Mouse (Mus musculus) cortical plate, adult 2 months (tissue): Measurements from ENCODE around the gene Mapk14. TPM values are rescaled to one million over a fixed set of nuclear protein-coding genes. Genes with fewer than 3 reads are reported as not detected.
"Not testable (repeated sequence)": the region's sequence is repeated elsewhere in the genome, so short reads cannot be mapped to it uniquely, and the experiment has no call there.

ENCODE experiments used
- H3K27ac ChIP-seq: fragments of 200-500 bp; 2 replicates; pipeline ENCODE4 v1.5.1; 2012; ENCODE audit warnings: low read length, control low read depth, inconsistent platforms; ENCODE audit not compliant: insufficient read depth
- H3K4me1 ChIP-seq: fragments of 200-500 bp; 2 replicates; pipeline ENCODE4 v1.6.1; 2011; ENCODE audit warnings: low read length; ENCODE audit not compliant: control insufficient read depth, insufficient read depth
- H3K4me3 ChIP-seq: fragments of 200-500 bp; 2 replicates; pipeline ENCODE4 v1.5.1; 2011; ENCODE audit warnings: mild to moderate bottlenecking, low read length, control low read depth; ENCODE audit not compliant: insufficient read depth
- CTCF ChIP-seq: fragments of 200-500 bp; IDR thresholded peaks from 2 replicates; pipeline ENCODE4 v1.5.1; 2011; ENCODE audit warnings: mild to moderate bottlenecking, control low read depth, low read length; ENCODE audit not compliant: insufficient read depth; ENCODE audit errors: extremely low read depth
- POLR2A ChIP-seq: fragments of 200-500 bp; IDR thresholded peaks from 2 replicates; pipeline ENCODE4 v1.6.1; 2011; ENCODE audit warnings: mild to moderate bottlenecking, low read length, control low read depth; ENCODE audit not compliant: insufficient read depth; ENCODE audit errors: extremely low read depth
- polyA plus RNA-seq: library from polyadenylated mRNA; depleted of rRNA; stranded (reverse); fragments of >200 nt; gene quantifications from 2 replicates; pipeline ENCODE4 v1.2.3, GENCODE M21; 2012

Mapk14 gene
- polyA plus RNA-seq, 1 experiment: 125 TPM

GRCm38 (mm10) chr17:28708989-28709388 is 17.9 kb downstream of the Mapk14 start:
- H3K27ac ChIP-seq: no peak overlapping the region; the same call in 1 of the 2 replicates
- TF ChIP-seq POLR2A (no peak), CTCF (no peak)
- H3K4me1 ChIP-seq: peaks cover 20% of the 10 kb centered on the region
- H3K4me3 ChIP-seq: no peak overlapping the region

- Histone ChIP-seq H3K4me3 (no peak overlapping the region), H3K27ac (peak overlapping the region; percentile 54; the same call in 1 of the 2 replicates), H3K4me1 (peaks cover 20% of the 10 kb centered on the region)
- TF ChIP-seq CTCF (no peak), POLR2A (no peak)
Measured at GRCm38 (mm10) chr17:28709552-28710290, 18.6 kb downstream of the Mapk14 start.

GRCm38 (mm10) chr17:28710291-28710688 is 19.2 kb downstream of the Mapk14 start:
- TF ChIP-seq POLR2A (no peak), CTCF (no peak)

GRCm38 (mm10) chr17:28711237-28711636 is 20.1 kb downstream of the Mapk14 start:
- TF ChIP-seq POLR2A (no peak), CTCF (no peak)
- no peak overlapping the region for H3K27ac ChIP-seq

More at GRCm38 (mm10) chr17:28710291-28710688, 19.2 kb downstream of the Mapk14 start:
- Histone ChIP-seq H3K4me3 (no peak overlapping the region), H3K4me1 (peaks cover 19% of the 10 kb centered on the region), H3K27ac (0 out of 2 replicates have a peak overlapping the region, but pooled peaks have one; percentile 72)

GRCm38 (mm10) chr17:28712305-28712704 is 21.2 kb downstream of the Mapk14 start:
- TF ChIP-seq POLR2A (no peak), CTCF (no peak)
- Histone ChIP-seq H3K4me3 (no peak overlapping the region), H3K4me1 (peaks cover 24% of the 10 kb centered on the region), H3K27ac (no peak overlapping the region)

More at GRCm38 (mm10) chr17:28711237-28711636, 20.1 kb downstream of the Mapk14 start:
- peaks cover 20% of the 10 kb centered on the region for H3K4me1 ChIP-seq
- H3K4me3 ChIP-seq: no peak overlapping the region

- Histone ChIP-seq H3K4me3 (no peak overlapping the region), H3K27ac (no peak overlapping the region), H3K4me1 (peaks cover 25% of the 10 kb centered on the region)
- TF ChIP-seq CTCF (no peak), POLR2A (no peak)
Measured at GRCm38 (mm10) chr17:28714006-28714405, 22.9 kb downstream of the Mapk14 start.

GRCm38 (mm10) chr17:28715832-28716548 is 24.9 kb downstream of the Mapk14 start:
- TF ChIP-seq POLR2A (no peak), CTCF (no peak)
- Histone ChIP-seq H3K27ac (no peak overlapping the region), H3K4me1 (peaks cover 16% of the 10 kb centered on the region)

GRCm38 (mm10) chr17:28717535-28717934 is 26.4 kb downstream of the Mapk14 start:
- TF ChIP-seq POLR2A: no peak
- TF ChIP-seq CTCF: no peak
- H3K27ac ChIP-seq: no peak overlapping the region
- peaks cover 13% of the 10 kb centered on the region for H3K4me1 ChIP-seq
- no peak overlapping the region for H3K4me3 ChIP-seq

More at GRCm38 (mm10) chr17:28715832-28716548, 24.9 kb downstream of the Mapk14 start:
- H3K4me3 ChIP-seq: no peak overlapping the region

- H3K27ac ChIP-seq: no peak within 1 kb of the TSS
- no peak within 1 kb of the TSS for H3K4me3 ChIP-seq
- H3K4me1 ChIP-seq: no peaks in the 10 kb centered on the region
- TF ChIP-seq POLR2A (no peak), CTCF (no peak)
Measured at GRCm38 (mm10) chr17:28725783-28726182, 34.7 kb downstream of the Mapk14 start, which contains the start of gene AC170998.1. TSS of gene AC170998.1 (plus strand) at chr17:28726083.

GRCm38 (mm10) chr17:28727511-28727910 is 36.4 kb downstream of the Mapk14 start:
- H3K4me1 ChIP-seq, H3K4me3 ChIP-seq, H3K27ac ChIP-seq: not testable (repeated sequence)
